Mouse (Mus musculus) myocyte (in vitro differentiated cells): ENCODE measurements around the gene Gm20388.

Experiments used
- MAX ChIP-seq: IDR thresholded peaks from one replicate; pipeline ENCODE4 v1.6.1; 2011; ENCODE audit warnings: low read depth, mild to moderate bottlenecking, control low read depth
- MYOG ChIP-seq, 3 experiments: IDR thresholded peaks; one replicate each; pipeline ENCODE4 v1.6.1; 2011; ENCODE audit warnings: control low read depth in 2 of 3, low read depth in 2 of 3, mild to moderate bottlenecking in 2 of 3; ENCODE audit not compliant: insufficient read length in 2 of 3, control insufficient read depth in 1 of 3, insufficient read depth in 1 of 3
- POLR2A ChIP-seq: IDR thresholded peaks from one replicate; pipeline ENCODE4 v1.6.1; 2011; ENCODE audit warnings: low read depth, mild to moderate bottlenecking, control low read depth, moderate library complexity; ENCODE audit not compliant: insufficient read length
- POLR2AphosphoS2 ChIP-seq: IDR thresholded peaks from one replicate; pipeline ENCODE4 v1.6.1; 2011; ENCODE audit warnings: low read depth, control low read depth; ENCODE audit not compliant: insufficient read length

- no peak for TF ChIP-seq MYOG (IDR thresholded peaks at IDR 0.05; ENCODE audit: control insufficient read depth in 1 of 3, insufficient read depth in 1 of 3, insufficient read length in 2 of 3, low read depth in 2 of 3)
- no peak for TF ChIP-seq POLR2AphosphoS2
- no peak for TF ChIP-seq POLR2A
- TF ChIP-seq MAX: no peak
Observed at GRCm38 (mm10) chr8:121577751-121578675, 1667.4 kb downstream of the Gm20388 start.
